12 mouse cellular contexts compared by ENCODE assay signal in the genomic region with DNA sequence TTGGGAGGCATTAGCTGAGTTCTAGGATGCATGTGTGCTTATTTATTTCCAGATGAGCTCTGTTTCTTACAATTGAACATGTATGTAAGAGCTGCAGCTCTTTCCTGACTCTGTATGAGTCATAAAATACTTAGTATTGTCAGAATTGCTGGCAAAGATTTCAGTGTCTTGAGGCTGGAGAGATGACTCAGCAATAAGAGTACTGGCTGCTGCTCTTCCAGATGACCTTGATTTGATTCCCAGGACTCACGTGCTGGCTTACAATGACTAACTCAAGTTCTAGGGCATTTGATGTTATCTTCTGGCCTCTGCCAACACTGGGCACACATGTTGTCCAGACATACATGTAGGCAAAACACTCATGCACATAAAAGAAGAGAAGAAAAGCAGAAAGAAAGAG.
DNase-seq lines count a peak whose midpoint lies in the region; ATAC-seq and TF ChIP-seq lines count a peak whose summit lies in the region.
"Had no signal": no experiment of that assay in that cellular context is flagged by ENCODE, and none has a peak within 500 bp of the region (broad histone marks: within the 10 kb centered on the region; RNA-seq: fewer than 3 reads in every experiment).

No protein-coding gene starts in this region.

- no peaks in the 10 kb centered on the region for H3K27me3 ChIP-seq in forebrain, embryonic 15.5 days
- H3K27me3 ChIP-seq: liver, embryonic 13.5 days had no signal

- no peak overlapping the region for H3K4me2 ChIP-seq in forebrain, embryonic 15.5 days (replicated peaks)
- H3K4me2 ChIP-seq: liver, embryonic 13.5 days had no signal

- intact Hi-C loops in left cerebral cortex, adult 2 months (cut with DNase I) = no loop called here

- TF ChIP-seq CTCF in left cerebral cortex, adult 2 months (IDR thresholded peaks at IDR 0.05) = no peak

- peak; percentile 82 to 90 for DNase-seq in adrenal gland, adult (ENCODE audit: inconsistent age in 2 of 2, low spot score in 1 of 2)
- DNase-seq in adrenal gland, postnatal 4 days (ENCODE audit: low spot score in 2 of 2) = no peak
- no peak for DNase-seq in left cerebral cortex, adult 2 months (ENCODE audit: extremely low spot score in 1 of 2, low spot score in 2 of 2)
- no peak for DNase-seq in left cerebral cortex, adult 8-10 months (ENCODE audit: low spot score in 2 of 2)
- peak; percentile 73 for DNase-seq in Muller cell, postnatal 12 days (ENCODE audit: inconsistent ontology term)
- DNase-seq in fat pad, adult 2 months (ENCODE audit: extremely low read depth, low read depth, low spot score) = peak; percentile 57
- no peak for DNase-seq in right cerebral cortex, postnatal 36 days (ENCODE audit: low spot score in 2 of 2)
- DNase-seq: cerebellum, adult 9-10 months; kidney, adult 11 months; liver, embryonic 13.5 days had no signal

- no peaks in the 10 kb centered on the region for H3K9me3 ChIP-seq in forebrain, embryonic 15.5 days
- H3K9me3 ChIP-seq: liver, embryonic 13.5 days had no signal

- no peak overlapping the region for H3K9ac ChIP-seq in forebrain, embryonic 15.5 days (replicated peaks)
- H3K9ac ChIP-seq: liver, embryonic 13.5 days had no signal

- peak overlapping the region; percentile 46; the same call in 1 of the 2 replicates for H3K27ac ChIP-seq in left cerebral cortex, adult 2 months
- no peak overlapping the region for H3K27ac ChIP-seq in forebrain, embryonic 15.5 days (replicated peaks)
- H3K27ac ChIP-seq: liver, embryonic 13.5 days; macrophage had no signal

- no peaks in the 10 kb centered on the region for H3K4me1 ChIP-seq in forebrain, embryonic 15.5 days
- H3K4me1 ChIP-seq: liver, embryonic 13.5 days had no signal

- ATAC-seq in forebrain, embryonic 15.5 days (replicated peaks) = no peak

- H3K4me3 ChIP-seq in left cerebral cortex, adult 2 months = no peak overlapping the region
- H3K4me3 ChIP-seq in forebrain, embryonic 15.5 days = no peak overlapping the region
- H3K4me3 ChIP-seq: liver, embryonic 13.5 days had no signal

- WGBS in forebrain, embryonic 15.5 days = 83% methylated on average over 1 of the region's 1 CpGs

- peaks cover 35% of the 10 kb centered on the region for H3K36me3 ChIP-seq in forebrain, embryonic 15.5 days

Comparison
In these comparisons a context has a peak if more than half of its experiments do, and no peak if none do; other contexts are left out.
1. DNase-seq: peak in adrenal gland, adult (2 of 2), Muller cell, postnatal 12 days (single experiment) and fat pad, adult 2 months (single experiment); none in adrenal gland, postnatal 4 days (0 of 2), left cerebral cortex, adult 2 months (0 of 2), left cerebral cortex, adult 8-10 months (0 of 2) and right cerebral cortex, postnatal 36 days (0 of 2).